Mouse (Mus musculus): ENCODE data around the gene Kpnb1.

Gene Kpnb1

GRCm38 (mm10) chr11:97187764-97188642 is at the start of gene Kpnb1:
TSS of gene Kpnb1 (minus strand) at chr11:97187881.
- Histone ChIP-seq H3K4me3 (replicated peaks; ENCODE audit: low read length) (peak within 1 kb of the TSS; percentile 96), H3K27me3 (ENCODE audit: insufficient read depth, low read length) (no peaks in the 10 kb centered on the region), H3K36me3 (ENCODE audit: insufficient read depth, low read length) (peaks cover 42% of the 10 kb centered on the region), H3K9me3 (ENCODE audit: low read length) (no peaks in the 10 kb centered on the region), H3K4me1 (replicated peaks; ENCODE audit: low read depth, low read length) (peaks cover 75% of the 10 kb centered on the region)
- TF ChIP-seq POU5F1 (IDR thresholded peaks at IDR 0.05; ENCODE audit: borderline replicate concordance, low read length) (no peak), CTCF (conservative IDR thresholded peaks at IDR 0.05; ENCODE audit: low read length) (no peak), NANOG (IDR thresholded peaks at IDR 0.05; ENCODE audit: borderline replicate concordance, low read length) (no peak)

GRCm38 (mm10) chr11:97232436-97232835 is 44.8 kb upstream of the Kpnb1 start:
- peaks cover 19% of the 10 kb centered on the region for H3K4me1 ChIP-seq (replicated peaks; ENCODE audit: low read depth, low read length)
- H3K27me3 ChIP-seq (ENCODE audit: insufficient read depth, low read length): no peaks in the 10 kb centered on the region
- no peak for TF ChIP-seq POU5F1 (IDR thresholded peaks at IDR 0.05; ENCODE audit: borderline replicate concordance, low read length)
- H3K36me3 ChIP-seq (ENCODE audit: insufficient read depth, low read length): peaks cover 96% of the 10 kb centered on the region
- no peaks in the 10 kb centered on the region for H3K9me3 ChIP-seq (ENCODE audit: low read length)
- no peak overlapping the region for H3K4me3 ChIP-seq (replicated peaks; ENCODE audit: low read length)

GRCm38 (mm10) chr11:97229396-97229795 is 41.7 kb upstream of the Kpnb1 start:
- H3K4me1 ChIP-seq (replicated peaks; ENCODE audit: low read depth, low read length): peaks cover 21% of the 10 kb centered on the region
- H3K9me3 ChIP-seq (ENCODE audit: low read length): no peaks in the 10 kb centered on the region
- no peak overlapping the region for H3K4me3 ChIP-seq (replicated peaks; ENCODE audit: low read length)
- TF ChIP-seq CTCF (conservative IDR thresholded peaks at IDR 0.05; ENCODE audit: low read length) (no peak), NANOG (IDR thresholded peaks at IDR 0.05; ENCODE audit: borderline replicate concordance, low read length) (no peak), POU5F1 (IDR thresholded peaks at IDR 0.05; ENCODE audit: borderline replicate concordance, low read length) (no peak)
- peaks cover 95% of the 10 kb centered on the region for H3K36me3 ChIP-seq (ENCODE audit: insufficient read depth, low read length)
- no peaks in the 10 kb centered on the region for H3K27me3 ChIP-seq (ENCODE audit: insufficient read depth, low read length)

- Histone ChIP-seq H3K9me3 (ENCODE audit: low read length) (no peaks in the 10 kb centered on the region), H3K36me3 (ENCODE audit: insufficient read depth, low read length) (peaks cover 92% of the 10 kb centered on the region), H3K4me1 (replicated peaks; ENCODE audit: low read depth, low read length) (peaks cover 25% of the 10 kb centered on the region), H3K4me3 (replicated peaks; ENCODE audit: low read length) (no peak overlapping the region), H3K27me3 (ENCODE audit: insufficient read depth, low read length) (no peaks in the 10 kb centered on the region)
- TF ChIP-seq NANOG (IDR thresholded peaks at IDR 0.05; ENCODE audit: borderline replicate concordance, low read length) (no peak), CTCF (conservative IDR thresholded peaks at IDR 0.05; ENCODE audit: low read length) (no peak), POU5F1 (IDR thresholded peaks at IDR 0.05; ENCODE audit: borderline replicate concordance, low read length) (no peak)
Measured at GRCm38 (mm10) chr11:97228985-97229384, 41.3 kb upstream of the Kpnb1 start.

GRCm38 (mm10) chr11:97226131-97226530 is 38.5 kb upstream of the Kpnb1 start:
- Histone ChIP-seq H3K9me3 (ENCODE audit: low read length) (no peaks in the 10 kb centered on the region), H3K4me3 (replicated peaks; ENCODE audit: low read length) (no peak overlapping the region), H3K36me3 (ENCODE audit: insufficient read depth, low read length) (peaks cover 85% of the 10 kb centered on the region), H3K4me1 (replicated peaks; ENCODE audit: low read depth, low read length) (peaks cover 42% of the 10 kb centered on the region), H3K27me3 (ENCODE audit: insufficient read depth, low read length) (no peaks in the 10 kb centered on the region)
- TF ChIP-seq NANOG (IDR thresholded peaks at IDR 0.05; ENCODE audit: borderline replicate concordance, low read length) (no peak), CTCF (conservative IDR thresholded peaks at IDR 0.05; ENCODE audit: low read length) (no peak), POU5F1 (IDR thresholded peaks at IDR 0.05; ENCODE audit: borderline replicate concordance, low read length) (no peak)

GRCm38 (mm10) chr11:97223485-97223884 is 35.8 kb upstream of the Kpnb1 start:
- H3K4me1 ChIP-seq (replicated peaks; ENCODE audit: low read depth, low read length): peaks cover 46% of the 10 kb centered on the region
- peaks cover 85% of the 10 kb centered on the region for H3K36me3 ChIP-seq (ENCODE audit: insufficient read depth, low read length)
- no peak overlapping the region for H3K4me3 ChIP-seq (replicated peaks; ENCODE audit: low read length)
- no peaks in the 10 kb centered on the region for H3K27me3 ChIP-seq (ENCODE audit: insufficient read depth, low read length)
- H3K9me3 ChIP-seq (ENCODE audit: low read length): no peaks in the 10 kb centered on the region
- TF ChIP-seq NANOG (IDR thresholded peaks at IDR 0.05; ENCODE audit: borderline replicate concordance, low read length): peak; percentile 65; the same call in 1 of the 2 replicates
- no peak for TF ChIP-seq CTCF (conservative IDR thresholded peaks at IDR 0.05; ENCODE audit: low read length)

GRCm38 (mm10) chr11:97221611-97222010 is 33.9 kb upstream of the Kpnb1 start:
- no peaks in the 10 kb centered on the region for H3K27me3 ChIP-seq (ENCODE audit: insufficient read depth, low read length)
- peaks cover 85% of the 10 kb centered on the region for H3K36me3 ChIP-seq (ENCODE audit: insufficient read depth, low read length)
- no peak overlapping the region for H3K4me3 ChIP-seq (replicated peaks; ENCODE audit: low read length)
- H3K4me1 ChIP-seq (replicated peaks; ENCODE audit: low read depth, low read length): peaks cover 46% of the 10 kb centered on the region
- H3K9me3 ChIP-seq (ENCODE audit: low read length): no peaks in the 10 kb centered on the region
- TF ChIP-seq POU5F1 (IDR thresholded peaks at IDR 0.05; ENCODE audit: borderline replicate concordance, low read length) (no peak), CTCF (conservative IDR thresholded peaks at IDR 0.05; ENCODE audit: low read length) (no peak), NANOG (IDR thresholded peaks at IDR 0.05; ENCODE audit: borderline replicate concordance, low read length) (no peak)

GRCm38 (mm10) chr11:97220211-97220610 is 32.5 kb upstream of the Kpnb1 start:
- TF ChIP-seq CTCF (conservative IDR thresholded peaks at IDR 0.05; ENCODE audit: low read length): no peak
- no peak for TF ChIP-seq NANOG (IDR thresholded peaks at IDR 0.05; ENCODE audit: borderline replicate concordance, low read length)
- no peak for TF ChIP-seq POU5F1 (IDR thresholded peaks at IDR 0.05; ENCODE audit: borderline replicate concordance, low read length)
- no peaks in the 10 kb centered on the region for H3K27me3 ChIP-seq (ENCODE audit: insufficient read depth, low read length)
- H3K4me1 ChIP-seq (replicated peaks; ENCODE audit: low read depth, low read length): peaks cover 36% of the 10 kb centered on the region
- H3K4me3 ChIP-seq (replicated peaks; ENCODE audit: low read length): no peak overlapping the region
- peaks cover 87% of the 10 kb centered on the region for H3K36me3 ChIP-seq (ENCODE audit: insufficient read depth, low read length)
- H3K9me3 ChIP-seq (ENCODE audit: low read length): no peaks in the 10 kb centered on the region

GRCm38 (mm10) chr11:97214411-97214810 is 26.7 kb upstream of the Kpnb1 start:
- no peak for TF ChIP-seq CTCF (conservative IDR thresholded peaks at IDR 0.05; ENCODE audit: low read length)
- TF ChIP-seq POU5F1 (IDR thresholded peaks at IDR 0.05; ENCODE audit: borderline replicate concordance, low read length): no peak
- no peaks in the 10 kb centered on the region for H3K27me3 ChIP-seq (ENCODE audit: insufficient read depth, low read length)
- peaks cover 99% of the 10 kb centered on the region for H3K36me3 ChIP-seq (ENCODE audit: insufficient read depth, low read length)
- H3K4me3 ChIP-seq (replicated peaks; ENCODE audit: low read length): no peak overlapping the region
- H3K9me3 ChIP-seq (ENCODE audit: low read length): no peaks in the 10 kb centered on the region
- peaks cover 38% of the 10 kb centered on the region for H3K4me1 ChIP-seq (replicated peaks; ENCODE audit: low read depth, low read length)

Data from E14TG2a.4 (cell line).